Mouse (Mus musculus) ovary, postnatal 36 days (tissue): Measurements from ENCODE around the gene Cept1.

ENCODE experiments used
- DNase-seq: peaks from one replicate; pipeline ENCODE4 v3.0.0; 2022; ENCODE audit warnings: low spot score, mixed read lengths

The Cept1 gene

GRCm38 (mm10) chr3:106494417-106494950 lies 53.1 kb downstream of the Cept1 start:
- no peak for DNase-seq

- no peak for DNase-seq
These were observed 53.7 kb downstream of the Cept1 start for GRCm38 (mm10) chr3:106493882-106494281.

- no peak for DNase-seq
These were observed 54.4 kb downstream of the Cept1 start for GRCm38 (mm10) chr3:106493202-106493601.

- no peak for DNase-seq
These were observed 54.9 kb downstream of the Cept1 start for GRCm38 (mm10) chr3:106492723-106493122.

GRCm38 (mm10) chr3:106490239-106490638 lies 57.4 kb downstream of the Cept1 start:
- no peak for DNase-seq

DNA sequence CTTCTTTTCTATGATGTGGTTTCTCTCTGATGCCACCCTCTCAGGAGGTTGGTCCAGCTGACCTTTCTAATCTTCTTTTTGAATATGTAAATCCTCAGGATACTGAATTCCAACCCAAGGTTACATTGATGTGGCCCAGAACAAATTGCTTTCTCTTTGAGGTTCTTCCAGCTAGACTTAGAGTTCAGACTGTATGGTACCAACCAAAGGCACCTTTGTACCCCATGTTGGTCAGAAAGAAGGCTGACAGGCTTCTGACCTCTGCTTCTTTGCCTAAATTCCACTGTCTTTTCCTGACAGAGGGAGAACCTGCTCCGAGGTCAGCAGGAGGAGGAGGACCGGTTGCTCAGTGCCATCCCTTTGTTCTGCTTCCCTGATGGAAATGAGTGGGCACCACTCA lies 60.1 kb downstream of the Cept1 start:
- no peak for DNase-seq

DNA sequence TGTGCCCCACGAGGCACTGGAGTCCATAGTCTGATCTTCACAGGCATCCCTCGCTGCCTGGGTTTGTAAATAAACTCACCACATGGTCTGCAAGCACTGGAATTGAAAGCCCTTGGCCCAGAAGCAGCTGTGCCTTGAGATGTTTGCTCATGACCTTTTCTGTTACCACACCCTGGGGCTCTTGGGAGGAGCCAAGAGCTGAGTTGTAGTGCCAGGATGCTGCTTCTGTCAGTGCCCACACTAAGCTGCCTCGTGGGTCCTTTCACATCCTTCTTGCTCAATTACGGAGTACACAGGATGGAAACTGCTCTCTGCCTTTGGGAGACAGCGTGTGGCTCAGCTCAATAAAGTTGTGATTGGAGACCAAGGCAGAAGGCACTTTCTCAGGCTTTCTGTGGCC lies 61.8 kb downstream of the Cept1 start:
- peak; percentile 15 for DNase-seq

DNA sequence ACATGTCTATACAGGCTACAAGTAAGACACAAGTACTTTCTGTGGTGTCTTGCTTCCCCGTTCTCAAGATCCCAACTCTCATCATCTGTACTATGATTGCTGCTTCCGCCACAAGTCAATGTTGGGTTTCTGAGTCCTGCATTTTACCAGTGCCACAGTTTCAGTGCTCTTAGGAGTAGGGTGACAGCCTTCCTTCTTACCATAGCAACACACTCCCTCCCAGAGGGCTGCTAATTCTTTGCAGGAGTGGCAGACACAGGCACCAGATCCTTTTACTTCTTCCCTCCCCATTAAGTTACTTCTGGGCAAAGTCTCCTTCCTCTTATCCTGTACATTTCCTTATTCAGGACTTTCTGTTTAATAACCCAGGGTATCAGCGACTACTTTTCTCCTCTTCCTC lies 62.7 kb downstream of the Cept1 start:
- DNase-seq, result no peak

- no peak for DNase-seq
These were observed 63.7 kb downstream of the Cept1 start for GRCm38 (mm10) chr3:106483796-106484405.

DNA sequence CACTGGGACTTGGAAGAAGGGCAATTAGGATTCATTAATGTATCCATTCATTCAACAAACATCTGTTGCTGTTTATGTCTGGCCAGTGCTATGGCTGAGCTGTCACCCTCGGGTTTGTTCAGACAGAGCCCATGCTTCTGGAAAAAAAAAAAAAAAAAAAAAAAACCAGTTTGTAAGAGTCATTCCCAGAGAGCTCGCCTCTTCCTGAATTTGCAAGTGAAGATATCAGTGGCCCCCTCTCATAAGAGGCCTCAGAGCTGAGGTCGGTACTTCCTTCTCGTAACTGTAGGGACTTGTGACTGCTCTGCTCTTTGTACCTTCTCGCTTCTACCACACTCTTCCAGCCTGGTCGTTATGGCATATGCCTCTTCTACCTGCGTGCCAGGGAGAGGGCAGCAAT lies 64.3 kb downstream of the Cept1 start:
- DNase-seq, result no peak

- peak; percentile 50 for DNase-seq
These were observed 65.1 kb downstream of the Cept1 start, which contains the start of gene Dennd2d for GRCm38 (mm10) chr3:106482281-106483081. TSS of gene Dennd2d (plus strand) at chr3:106482405.

DNA sequence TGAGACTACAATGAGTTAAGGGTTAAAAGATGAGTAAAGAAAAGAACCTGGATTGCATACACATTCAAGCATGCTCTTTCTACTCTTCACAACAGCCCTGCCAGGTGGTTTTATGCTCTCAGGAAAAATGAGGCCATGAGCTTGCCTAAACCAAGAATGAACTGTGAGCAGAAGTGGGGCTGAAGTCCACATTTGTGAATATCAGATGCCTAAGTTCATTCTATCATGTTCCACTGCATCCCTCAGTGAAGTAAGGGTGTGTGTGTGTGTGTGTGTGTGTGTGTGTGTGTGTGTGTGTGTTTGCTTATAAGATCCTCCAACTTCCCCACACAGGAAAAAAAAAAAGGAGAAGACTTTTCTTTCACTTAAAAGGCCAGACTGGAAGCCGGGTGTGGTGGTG lies 70.7 kb downstream of the Cept1 start:
- DNase-seq, result no peak

- no peak for DNase-seq
These were observed 73.4 kb downstream of the Cept1 start for GRCm38 (mm10) chr3:106474210-106474609.

- no peak for DNase-seq
These were observed 82.9 kb downstream of the Cept1 start for GRCm38 (mm10) chr3:106464750-106465149.

- no peak for DNase-seq
These were observed 85.1 kb downstream of the Cept1 start for GRCm38 (mm10) chr3:106462493-106462892.

DNA sequence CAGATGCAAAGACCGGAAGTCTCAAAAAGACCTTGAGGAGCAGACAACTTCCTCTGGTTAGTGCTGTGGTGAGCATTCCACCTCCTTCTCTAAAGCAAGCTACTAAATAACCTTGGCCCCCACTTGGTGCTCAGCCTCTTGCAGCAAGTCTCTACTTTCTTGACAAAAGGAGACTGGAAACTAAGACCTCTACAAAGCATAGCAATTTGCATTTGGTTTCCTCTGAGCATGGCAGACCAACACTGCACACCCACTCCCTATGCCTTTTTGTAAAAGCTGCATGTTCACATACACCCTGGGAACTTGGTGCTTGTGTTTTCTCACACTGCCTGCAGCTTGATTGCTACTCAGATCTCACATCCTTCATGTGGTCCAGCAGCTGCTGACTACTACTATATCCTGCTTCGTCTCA lies 85.5 kb downstream of the Cept1 start:
- DNase-seq, result no peak

DNA sequence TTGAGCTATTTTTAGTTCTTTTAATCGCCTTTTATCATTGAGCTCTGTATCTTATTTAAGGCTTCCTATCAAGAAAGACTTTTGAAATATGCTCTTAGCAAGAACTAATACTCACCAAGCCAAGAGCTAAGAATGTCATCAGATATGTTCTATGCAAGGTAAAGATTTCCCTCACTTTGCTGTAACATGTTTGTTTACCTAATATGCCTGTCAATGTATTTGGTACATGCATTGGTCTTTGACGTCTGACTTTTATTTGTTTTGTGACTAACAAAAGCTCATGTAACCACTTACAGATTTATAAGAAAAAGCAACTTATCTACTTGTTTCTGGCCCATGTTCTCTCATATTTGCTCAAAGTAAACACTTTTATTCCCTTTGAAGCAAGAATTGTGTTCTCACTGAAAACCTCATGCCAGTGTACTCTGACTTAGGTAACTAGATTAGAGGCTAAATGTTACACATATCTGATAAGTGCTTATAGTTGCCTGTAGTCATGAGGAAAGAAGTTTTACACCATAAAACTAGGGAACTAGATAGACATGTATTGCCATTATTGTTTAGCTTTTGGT lies 90.2 kb downstream of the Cept1 start:
- DNase-seq, result no peak

GRCm38 (mm10) chr3:106452616-106453015 lies 95.0 kb downstream of the Cept1 start:
- DNase-seq, result no peak
